Mouse (Mus musculus) thymus, adult 2 months (tissue): Measurements from ENCODE around the gene 6030498E09Rik.

Experiments
- CTCF ChIP-seq: fragments of 200-500 bp; IDR thresholded peaks from 2 replicates; pipeline ENCODE4 v1.5.1; 2012; ENCODE audit warnings: mild to moderate bottlenecking, control low read depth, low read length, moderate library complexity, borderline replicate concordance; ENCODE audit not compliant: control insufficient read depth, poor library complexity, insufficient read depth; ENCODE audit errors: extremely low read depth
- POLR2A ChIP-seq: fragments of 200-500 bp; IDR thresholded peaks from 2 replicates; pipeline ENCODE4 v1.6.1; 2012; ENCODE audit warnings: mild to moderate bottlenecking, low read length, control low read depth, moderate library complexity; ENCODE audit not compliant: control insufficient read depth, poor library complexity, insufficient read depth; ENCODE audit errors: extremely low read depth

DNA sequence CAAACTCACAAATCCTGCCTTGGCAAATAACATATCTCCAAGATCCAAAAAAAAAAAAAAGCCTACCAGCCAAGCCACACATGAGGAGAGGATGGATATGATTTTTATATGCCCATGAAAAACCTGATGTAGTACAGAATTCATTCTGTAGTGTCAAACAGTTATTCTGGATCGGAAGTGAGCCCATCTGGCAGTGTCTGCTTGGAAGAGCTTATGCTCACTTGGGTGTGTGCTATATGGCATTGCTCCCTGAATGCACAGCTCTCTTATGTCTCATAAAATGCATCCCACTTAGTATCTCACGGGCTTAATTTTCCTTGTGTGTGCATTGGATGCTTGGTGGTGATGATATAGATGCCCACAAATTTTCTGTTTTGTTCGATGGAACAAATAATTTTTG, 21.9 kb downstream of the 6030498E09Rik start:
- no peak for TF ChIP-seq POLR2A
- no peak for TF ChIP-seq CTCF
